Mouse (Mus musculus) cerebellum, adult 9-10 months (tissue): ENCODE data around the gene Magix.

Experiments
- DNase-seq: peaks from one replicate; pipeline ENCODE4 v3.0.0; 2022

Magix gene

GRCm38 (mm10) chrX:7673578-7674281 lies 7.3 kb downstream of the Magix start:
- DNase-seq = no peak

- no peak for DNase-seq
Measured at GRCm38 (mm10) chrX:7672739-7673138, 8.3 kb downstream of the Magix start.

GRCm38 (mm10) chrX:7670921-7671623 lies 10.0 kb downstream of the Magix start, which contains the start of gene Plp2:
TSS of gene Plp2 (minus strand) at chrX:7671390.
- DNase-seq = no peak

GRCm38 (mm10) chrX:7670390-7670881 lies 10.6 kb downstream of the Magix start:
- DNase-seq = no peak

- no peak for DNase-seq
Measured at GRCm38 (mm10) chrX:7665739-7666502, 15.1 kb downstream of the Magix start.

GRCm38 (mm10) chrX:7664791-7665190 lies 16.3 kb downstream of the Magix start:
- DNase-seq = peak; percentile 81

- no peak for DNase-seq
Measured at GRCm38 (mm10) chrX:7662936-7663335, 18.1 kb downstream of the Magix start.

- no peak for DNase-seq
Measured at GRCm38 (mm10) chrX:7661086-7661485, 20.0 kb downstream of the Magix start.

- DNase-seq = no peak
Measured at GRCm38 (mm10) chrX:7658785-7659589, 22.1 kb downstream of the Magix start.

- no peak for DNase-seq
Measured at GRCm38 (mm10) chrX:7658031-7658784, 22.8 kb downstream of the Magix start.

GRCm38 (mm10) chrX:7657221-7657639 lies 23.8 kb downstream of the Magix start, which contains the start of gene Prickle3:
TSS of gene Prickle3 (plus strand) at chrX:7657260.
- DNase-seq = no peak

- peak; percentile 56 for DNase-seq
Measured at GRCm38 (mm10) chrX:7648671-7649304, 32.3 kb downstream of the Magix start.

- peak; percentile 88 for DNase-seq
Measured at GRCm38 (mm10) chrX:7645349-7645748, 35.7 kb downstream of the Magix start.

GRCm38 (mm10) chrX:7640785-7641184 lies 40.3 kb downstream of the Magix start:
- DNase-seq = peak; percentile 45

GRCm38 (mm10) chrX:7639536-7640325 lies 41.3 kb downstream of the Magix start:
- peak; percentile 66 for DNase-seq

GRCm38 (mm10) chrX:7638401-7639091 lies 42.5 kb downstream of the Magix start, which contains the start of gene Syp:
TSS of gene Syp (plus strand) at chrX:7638471.
- peak; percentile 94 for DNase-seq

GRCm38 (mm10) chrX:7635101-7635500 lies 46.0 kb downstream of the Magix start:
- no peak for DNase-seq

GRCm38 (mm10) chrX:7632560-7632959 lies 48.5 kb downstream of the Magix start:
- DNase-seq = no peak
